Mouse (Mus musculus) ovary, postnatal 14 days (tissue): ENCODE data around the gene Parp1.
A peak's percentile ranks its signal among the peaks of the same experiment; 100 is the strongest.

Experiments
- DNase-seq: peaks from one replicate; pipeline ENCODE4 v3.0.0; 2022; ENCODE audit warnings: low spot score

Parp1 gene

DNA sequence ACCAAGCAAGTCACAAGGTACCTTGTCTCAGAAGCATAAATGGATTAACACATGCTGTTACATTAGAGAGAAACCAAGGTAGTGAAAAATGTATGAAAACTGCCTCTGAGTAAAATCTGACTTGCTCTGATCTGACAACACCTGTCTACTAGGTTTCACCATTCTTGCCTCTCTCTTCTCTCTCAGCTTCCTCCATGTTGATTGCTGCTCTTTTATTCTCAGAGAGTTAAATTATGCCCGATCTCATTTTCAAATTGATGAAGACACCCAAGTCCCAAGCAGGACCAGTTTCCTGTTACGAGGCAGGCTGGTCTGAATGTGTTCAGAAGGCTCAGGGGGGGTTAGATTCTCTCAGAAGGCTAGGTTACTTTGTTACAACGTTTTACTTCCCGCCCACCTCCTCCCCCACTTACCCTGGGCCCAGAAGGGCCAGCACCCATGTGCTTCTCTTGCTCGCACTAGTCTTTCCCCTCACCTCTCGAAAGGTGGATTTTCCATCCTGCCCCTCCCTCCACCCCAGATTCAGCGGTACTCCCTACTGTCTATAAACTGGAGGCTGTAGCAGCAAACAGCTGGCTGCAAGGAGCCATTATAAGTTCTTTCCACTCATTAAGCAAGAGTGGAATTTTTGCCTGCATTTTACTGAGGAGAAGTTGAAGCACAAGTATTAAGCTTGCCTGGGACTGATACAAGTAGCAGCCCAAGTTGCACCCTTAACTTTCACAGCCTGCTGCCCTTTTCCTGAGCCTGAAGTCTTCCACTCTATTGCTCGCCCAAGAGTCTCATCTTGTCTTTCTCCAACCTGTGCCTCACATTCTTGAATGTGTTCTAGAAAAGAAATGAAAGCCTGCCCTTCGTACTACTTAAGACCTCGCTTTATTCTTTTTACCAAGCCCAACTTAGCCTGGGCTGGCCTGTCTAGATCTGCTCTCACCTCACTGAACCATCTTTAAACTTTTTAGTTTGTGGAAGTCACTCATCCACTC, 71.0 kb downstream of the Parp1 start:
- no peak for DNase-seq

DNA sequence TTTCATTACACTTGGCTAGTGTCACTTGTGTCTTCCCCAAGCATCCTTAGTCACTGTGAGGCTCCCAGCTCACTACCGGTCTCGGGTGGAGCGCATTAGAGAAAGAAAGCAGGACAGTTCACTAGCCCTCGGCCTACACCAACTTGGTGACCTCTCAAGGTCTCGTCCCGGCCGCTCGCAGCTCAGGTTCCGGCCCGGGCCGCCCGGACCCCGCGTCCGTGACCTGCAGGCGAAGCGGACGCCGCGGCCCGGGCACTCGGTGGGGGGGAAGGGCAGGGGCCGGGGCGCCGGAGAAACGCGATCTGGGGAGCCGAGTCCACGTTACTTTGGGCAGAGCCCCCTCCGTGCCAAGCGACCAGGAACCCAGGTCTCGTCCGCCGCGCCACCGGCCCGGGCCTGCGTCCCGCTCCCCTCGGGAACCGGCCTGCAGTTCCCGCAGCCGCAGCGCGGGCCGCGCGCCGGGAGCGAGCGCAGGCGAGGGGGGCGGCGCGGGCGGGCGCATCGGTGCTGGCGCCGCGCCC, 71.9 kb downstream of the Parp1 start:
- DNase-seq, result peak; percentile 17

DNA sequence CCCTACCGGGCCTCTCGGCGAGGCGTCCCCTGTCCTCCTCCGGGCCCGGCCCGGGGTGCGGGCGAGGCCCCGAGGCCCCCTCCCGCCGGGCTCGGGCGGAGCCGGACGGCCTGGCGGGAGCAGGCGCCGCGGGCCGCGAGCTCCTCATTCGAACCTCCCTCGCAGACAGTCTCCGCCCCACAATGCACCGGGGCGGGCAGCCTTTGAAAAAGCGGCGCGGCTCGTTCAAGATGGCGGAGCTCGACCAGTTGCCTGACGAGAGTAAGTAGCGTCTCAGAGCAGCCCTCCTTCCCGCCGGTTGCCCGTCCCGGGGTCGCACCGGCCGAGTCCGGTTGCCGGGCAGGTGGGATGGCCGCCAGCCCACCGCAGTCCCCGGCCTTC, 72.4 kb downstream of the Parp1 start, which contains the start of gene Lin9:
Lin9 (plus strand) TSS at position 14 of the 381 bp plus-strand sequence.
- DNase-seq, result peak; percentile 88

- no peak for DNase-seq
These were observed 72.9 kb downstream of the Parp1 start for GRCm38 (mm10) chr1:180641518-180642227.

DNA sequence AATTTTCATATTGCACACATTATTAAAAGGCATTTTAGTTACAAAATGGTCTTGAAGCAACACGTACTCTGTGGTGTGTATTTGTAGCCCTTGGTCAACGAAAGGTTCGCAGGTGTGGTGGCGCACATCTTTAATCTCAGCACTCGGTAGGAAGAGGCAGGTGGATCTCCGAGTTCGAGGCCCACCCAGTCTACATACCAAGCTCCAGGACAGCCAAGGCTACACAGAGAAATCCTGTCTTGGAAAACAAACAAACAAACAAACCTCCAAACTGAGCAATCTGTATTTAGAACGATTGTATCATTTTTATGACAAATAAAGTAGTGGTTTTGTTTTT, 73.5 kb downstream of the Parp1 start:
- DNase-seq, result no peak
